Mouse (Mus musculus): Measurements from ENCODE around the gene Mrtfa. TPM values are rescaled to one million over a fixed set of nuclear protein-coding genes. Genes with fewer than 3 reads are reported as not detected.

Gene Mrtfa
- total RNA-seq, 2 experiments from 2014 or later = 71.2 to 75.8 TPM

DNA sequence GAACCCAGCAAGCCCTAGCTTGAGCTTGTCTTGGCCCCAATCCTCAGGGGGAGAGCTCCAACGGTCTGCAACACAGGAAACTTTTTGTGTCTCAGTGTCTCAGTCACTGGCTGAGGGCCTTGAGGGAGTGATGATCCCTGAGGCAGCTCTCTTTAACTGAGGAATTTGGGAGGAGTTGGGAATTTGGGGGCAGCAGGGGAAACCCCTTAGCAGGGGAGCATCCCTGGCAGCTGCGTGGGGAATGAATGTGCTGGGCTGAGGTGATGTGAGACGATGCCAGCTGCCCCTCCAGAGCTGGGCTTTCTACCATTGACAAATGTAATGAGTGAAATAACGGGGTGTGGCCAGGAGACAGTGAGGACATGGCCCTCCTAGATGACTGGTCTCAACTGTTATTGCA lies 4.9 kb upstream of the Mrtfa start:
- DNase-seq (ENCODE audit: extremely low spot score in 1 of 2, low spot score in 2 of 2) = no peak
- intact Hi-C loops (cut with DNase I) = loop anchor here (10.0 kb wide), 1 partner anchor 491 kb away; no protein-coding TSS in a partner anchor
- no peak for TF ChIP-seq CTCF (IDR thresholded peaks at IDR 0.05)
- H3K4me3 ChIP-seq = no peak overlapping the region
- H3K27ac ChIP-seq = no peak overlapping the region

DNA sequence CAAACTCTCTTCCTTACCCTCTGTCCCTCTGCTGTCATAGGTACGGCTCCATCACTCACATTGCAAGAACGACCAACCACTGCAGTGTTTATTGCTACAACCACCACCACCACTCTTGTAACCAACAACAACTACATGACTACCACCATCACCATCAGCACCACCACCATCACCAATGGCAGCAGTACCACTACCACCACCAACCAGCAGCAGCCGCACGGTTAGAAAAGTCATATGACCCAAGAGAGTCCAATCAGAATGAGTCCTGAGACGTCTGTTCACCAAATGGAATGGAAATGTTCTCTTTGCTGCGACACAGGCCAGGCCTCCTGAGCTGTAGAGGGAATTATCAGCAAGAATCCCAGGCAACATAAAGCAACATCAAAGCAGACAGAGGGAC lies 4.2 kb upstream of the Mrtfa start:
- no peak for TF ChIP-seq CTCF (IDR thresholded peaks at IDR 0.05)

DNA sequence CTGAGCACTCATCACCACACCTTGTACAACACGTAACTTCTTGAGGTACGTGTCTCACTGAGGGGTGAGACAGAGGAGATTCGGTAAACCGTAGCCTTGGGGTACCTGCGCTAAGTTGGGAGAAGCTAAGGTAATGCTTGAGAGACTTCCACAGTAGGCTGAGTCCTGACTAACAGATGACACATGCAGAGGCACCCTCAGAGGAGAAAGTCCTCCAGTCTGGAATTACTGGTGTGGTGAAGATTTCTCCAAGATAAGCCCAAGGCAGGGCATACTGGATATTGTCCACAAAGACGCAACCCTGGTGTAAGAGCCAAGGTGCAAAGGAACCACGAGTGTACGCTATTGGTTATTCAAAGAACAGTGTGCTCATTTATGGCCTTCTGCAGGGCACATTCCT lies 2.3 kb upstream of the Mrtfa start:
- DNase-seq (ENCODE audit: extremely low spot score in 1 of 2, low spot score in 2 of 2) = no peak
- H3K27ac ChIP-seq = no peak overlapping the region
- no peak for TF ChIP-seq CTCF (IDR thresholded peaks at IDR 0.05)
- intact Hi-C loops (cut with DNase I) = loop anchor here (5.0 to 10.0 kb wide), 2 partner anchors 121 to 488 kb away; no protein-coding TSS in a partner anchor
- no peak overlapping the region for H3K4me3 ChIP-seq

More for the DNA sequence above, 4.2 kb upstream of the Mrtfa start:
- Histone ChIP-seq H3K4me3 (no peak overlapping the region), H3K27ac (no peak overlapping the region)
- intact Hi-C loops (cut with DNase I) = loop anchor here (5.0 to 10.0 kb wide), 2 partner anchors 122 to 490 kb away; no protein-coding TSS in a partner anchor
- DNase-seq (ENCODE audit: extremely low spot score in 1 of 2, low spot score in 2 of 2) = no peak

DNA sequence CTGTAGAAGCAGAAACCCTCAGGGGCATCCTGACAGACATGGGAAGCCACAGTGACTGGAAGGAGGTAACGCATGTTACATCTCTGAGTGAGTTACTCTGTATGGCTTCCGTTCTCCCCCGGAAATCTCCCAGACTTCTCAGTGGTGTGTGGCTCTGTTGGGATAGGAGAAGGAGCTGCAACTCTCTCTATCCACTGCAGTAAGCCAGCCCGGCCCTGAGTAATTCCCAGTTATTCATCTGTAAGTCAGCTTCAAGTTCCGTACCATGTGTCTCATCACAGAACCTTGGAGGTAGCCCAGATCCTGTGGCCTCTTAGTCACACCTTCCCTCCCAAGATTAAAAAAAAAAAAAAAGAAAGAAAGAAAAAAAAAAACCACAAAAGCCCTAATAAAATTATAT lies 1.8 kb upstream of the Mrtfa start:
- TF ChIP-seq CTCF (IDR thresholded peaks at IDR 0.05) = no peak
- intact Hi-C loops (cut with DNase I) = loop anchor here (5.0 to 10.0 kb wide), 2 partner anchors 120 to 488 kb away; no protein-coding TSS in a partner anchor
- H3K27ac ChIP-seq = no peak overlapping the region
- H3K4me3 ChIP-seq = no peak overlapping the region
- DNase-seq (ENCODE audit: extremely low spot score in 1 of 2, low spot score in 2 of 2) = no peak

DNA sequence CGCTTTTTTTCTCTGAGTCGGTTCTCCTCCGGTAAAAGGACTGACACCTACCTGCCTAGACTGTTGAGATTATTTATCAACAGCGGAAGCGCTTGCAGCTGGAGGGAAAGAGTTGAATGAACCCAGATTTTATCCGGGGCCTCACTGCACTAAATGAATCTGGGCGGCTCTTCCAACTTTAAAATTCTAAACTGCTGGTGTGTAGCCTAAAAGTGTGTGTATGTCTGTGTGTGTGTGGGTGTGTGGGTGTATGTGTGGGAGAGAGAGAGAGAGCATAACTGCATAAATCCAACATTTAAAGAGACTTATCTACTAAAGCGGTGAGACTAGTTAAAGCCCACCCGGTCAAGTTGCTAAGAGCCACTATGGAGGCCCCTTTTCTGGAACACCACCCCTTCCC lies 746 bp upstream of the Mrtfa start:
- peak overlapping the region; percentile 53 for H3K4me3 ChIP-seq
- no peak for TF ChIP-seq CTCF (IDR thresholded peaks at IDR 0.05)
- peak overlapping the region; percentile 91 for H3K27ac ChIP-seq
- DNase-seq (ENCODE audit: extremely low spot score in 1 of 2, low spot score in 2 of 2) = no peak
- intact Hi-C loops (cut with DNase I) = loop anchor here (5.0 to 10.0 kb wide), 2 partner anchors 119 to 487 kb away; no protein-coding TSS in a partner anchor

DNA sequence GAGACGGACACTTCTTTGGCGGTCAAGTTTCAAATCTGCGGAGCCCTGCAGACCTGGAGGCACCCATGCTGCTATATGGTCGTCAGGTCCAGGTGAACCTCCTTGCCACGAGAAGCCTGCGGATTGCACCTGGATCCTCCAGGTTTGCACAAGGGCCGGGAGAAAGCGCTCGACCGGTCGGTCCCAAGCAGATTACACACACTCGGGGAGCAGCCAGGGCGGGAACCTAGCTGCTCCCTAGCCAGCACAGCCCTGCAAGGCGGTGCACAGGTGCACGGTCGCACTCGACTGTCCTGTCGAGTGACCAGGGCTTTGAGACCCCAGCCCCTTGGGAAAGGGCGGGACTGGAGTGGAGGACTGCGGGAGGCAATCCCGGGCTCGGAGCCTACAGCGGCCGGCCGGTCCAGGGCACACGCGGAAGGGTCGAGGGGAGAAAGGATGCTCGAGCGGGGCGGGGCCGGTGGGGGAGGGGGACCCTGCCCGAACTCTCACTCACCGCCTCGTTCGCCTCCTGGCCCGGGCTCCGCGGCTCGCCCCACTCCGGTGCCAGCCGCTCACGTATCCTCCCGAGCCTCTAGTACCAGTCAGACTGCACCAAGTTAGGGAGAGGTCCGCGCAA lies 437 bp downstream of the Mrtfa start:
- no peak for TF ChIP-seq CTCF (IDR thresholded peaks at IDR 0.05)
- intact Hi-C loops (cut with DNase I) = loop anchor here (5.0 to 10.0 kb wide), 2 partner anchors 118 to 485 kb away; no protein-coding TSS in a partner anchor
- peak overlapping the region; percentile 78 for H3K27ac ChIP-seq
- DNase-seq (ENCODE audit: extremely low spot score in 1 of 2, low spot score in 2 of 2) = peak in 1 of 2 experiments; percentile 31
- peak overlapping the region; percentile 93 for H3K4me3 ChIP-seq

DNA sequence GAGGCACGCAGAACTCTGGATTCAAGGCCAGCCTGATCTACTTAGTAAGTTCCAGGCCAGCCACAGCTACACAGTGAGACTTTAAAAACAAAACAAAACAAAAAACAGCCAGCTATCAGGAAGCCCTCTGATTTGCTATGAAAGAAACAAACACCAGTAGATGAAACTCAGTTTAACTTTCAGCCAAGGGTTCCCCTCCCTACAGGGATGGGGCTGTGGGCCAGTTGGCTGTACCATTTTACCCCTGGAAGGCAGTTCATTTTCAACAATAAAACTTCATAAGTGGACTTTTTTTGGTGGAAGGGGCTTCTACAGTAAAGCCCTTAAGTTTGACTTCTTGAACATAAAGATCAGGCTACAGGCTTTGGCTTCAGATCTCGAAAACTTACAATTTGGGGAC lies 1.5 kb downstream of the Mrtfa start:
- Histone ChIP-seq H3K4me3 (no peak overlapping the region; the same call in 1 of the 2 replicates), H3K27ac (no peak overlapping the region)
- DNase-seq (ENCODE audit: extremely low spot score in 1 of 2, low spot score in 2 of 2) = no peak
- intact Hi-C loops (cut with DNase I) = no loop called here
- no peak for TF ChIP-seq CTCF (IDR thresholded peaks at IDR 0.05)

DNA sequence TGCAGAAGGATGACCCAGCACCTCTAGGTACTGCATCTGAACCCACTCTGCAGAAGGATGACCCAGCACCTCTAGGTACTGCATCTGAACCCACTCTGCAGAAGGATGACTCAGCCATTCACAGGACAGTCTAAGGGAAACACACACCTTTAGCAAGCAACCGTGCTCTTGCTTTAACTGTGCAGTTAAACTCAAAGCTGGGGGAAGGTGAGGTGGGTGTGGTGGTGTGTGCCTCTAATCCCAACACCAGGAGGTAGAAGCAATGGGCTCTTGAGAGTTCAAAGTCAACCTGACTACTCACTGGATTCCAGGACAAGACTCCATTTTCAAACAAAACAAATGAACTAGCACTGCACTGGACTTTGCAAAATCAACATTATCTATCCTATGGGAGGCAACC lies 5.6 kb downstream of the Mrtfa start:
- no peak overlapping the region for H3K4me3 ChIP-seq
- intact Hi-C loops (cut with DNase I) = no loop called here

DNA sequence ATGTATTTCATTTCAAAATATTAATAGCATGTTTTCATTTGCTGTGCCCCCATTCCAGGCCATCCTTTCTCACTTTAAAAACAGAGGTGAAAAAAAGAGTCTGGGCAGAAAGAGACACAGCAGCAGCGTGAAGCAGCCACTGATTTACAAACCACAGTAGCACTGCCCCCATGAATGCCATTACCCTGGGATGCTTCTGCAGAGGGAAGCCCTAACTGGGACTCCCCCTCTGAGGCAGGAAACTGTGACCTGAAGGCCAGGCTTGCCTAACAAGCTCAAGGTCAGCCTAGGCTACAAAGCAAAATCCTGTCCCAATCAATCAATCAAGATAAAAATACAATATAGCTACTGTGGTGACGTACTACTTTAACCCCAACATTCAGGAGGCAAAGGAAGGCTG lies 9.3 kb downstream of the Mrtfa start:
- H3K4me3 ChIP-seq = no peak overlapping the region
- H3K27ac ChIP-seq = no peak overlapping the region
- intact Hi-C loops (cut with DNase I) = no loop called here
- TF ChIP-seq CTCF (IDR thresholded peaks at IDR 0.05) = no peak
- DNase-seq (ENCODE audit: extremely low spot score in 1 of 2, low spot score in 2 of 2) = no peak

More for the DNA sequence above, 5.6 kb downstream of the Mrtfa start:
- TF ChIP-seq CTCF (IDR thresholded peaks at IDR 0.05) = no peak
- no peak for DNase-seq (ENCODE audit: extremely low spot score in 1 of 2, low spot score in 2 of 2)
- no peak overlapping the region for H3K27ac ChIP-seq

DNA sequence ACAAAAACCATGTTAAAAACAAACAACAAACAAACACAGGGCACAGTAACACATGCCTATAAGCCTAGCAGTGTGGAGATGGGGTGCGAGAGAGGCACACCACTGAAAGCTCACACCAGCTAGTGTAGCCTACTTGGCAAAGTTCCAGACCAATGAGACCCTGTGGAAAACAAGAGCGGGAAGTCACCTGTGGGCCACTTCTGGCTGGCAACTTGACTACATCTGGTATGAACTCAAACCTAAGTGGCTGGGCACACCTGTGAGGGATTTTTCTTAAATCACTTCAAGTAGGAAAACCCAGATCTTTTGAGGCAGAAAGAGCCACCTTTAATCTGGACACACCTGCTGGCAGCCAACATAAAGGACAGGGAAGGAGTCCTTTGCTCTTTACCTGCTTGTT lies 11.0 kb downstream of the Mrtfa start:
- TF ChIP-seq CTCF (IDR thresholded peaks at IDR 0.05) = no peak
- intact Hi-C loops (cut with DNase I) = no loop called here
- DNase-seq (ENCODE audit: extremely low spot score in 1 of 2, low spot score in 2 of 2) = no peak

DNA sequence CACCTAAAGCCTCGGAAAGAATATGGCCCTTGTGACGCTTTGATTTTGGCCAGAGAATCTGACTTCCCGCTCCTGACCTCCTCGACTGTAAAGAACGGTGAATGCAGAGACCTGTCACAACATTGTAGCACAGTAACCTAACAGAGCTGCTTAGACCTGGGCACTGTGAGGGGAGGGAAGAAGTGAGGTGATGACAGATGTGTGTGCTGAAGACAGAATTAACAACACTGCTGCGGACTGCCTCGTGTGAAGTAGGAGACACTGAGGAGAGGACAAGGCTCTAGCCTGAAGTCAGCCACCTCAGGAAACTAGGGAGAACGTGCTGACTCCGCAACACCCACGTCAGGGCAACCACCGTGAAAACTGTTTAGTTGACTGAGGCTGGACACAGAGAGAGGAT lies 11.9 kb downstream of the Mrtfa start:
- Histone ChIP-seq H3K4me3 (no peak overlapping the region), H3K27ac (no peak overlapping the region)
- DNase-seq (ENCODE audit: extremely low spot score in 1 of 2, low spot score in 2 of 2) = no peak
- TF ChIP-seq CTCF (IDR thresholded peaks at IDR 0.05) = no peak
- intact Hi-C loops (cut with DNase I) = no loop called here

More for the DNA sequence above, 11.0 kb downstream of the Mrtfa start:
- Histone ChIP-seq H3K4me3 (no peak overlapping the region), H3K27ac (no peak overlapping the region)

DNA sequence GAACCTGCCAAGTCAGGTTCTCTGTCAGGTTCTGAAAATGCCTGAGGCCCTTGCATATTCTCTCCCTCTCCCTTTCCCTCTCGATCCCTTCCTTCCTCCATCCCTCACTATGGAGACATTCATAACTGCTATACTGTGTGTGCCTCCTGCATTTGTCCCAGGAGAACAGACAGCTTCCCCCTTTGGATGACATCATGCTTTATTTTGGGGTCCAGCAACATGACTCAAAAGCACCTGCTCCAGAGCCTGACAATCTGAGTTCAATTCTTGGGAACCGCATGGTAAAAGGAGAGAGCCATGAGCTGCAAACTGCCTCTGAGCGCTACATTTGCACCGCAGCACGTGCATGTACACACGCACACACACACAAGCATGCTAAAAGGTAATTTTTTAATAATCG lies 12.7 kb downstream of the Mrtfa start:
- intact Hi-C loops (cut with DNase I) = no loop called here
- no peak for DNase-seq (ENCODE audit: extremely low spot score in 1 of 2, low spot score in 2 of 2)
- no peak overlapping the region for H3K27ac ChIP-seq
- H3K4me3 ChIP-seq = no peak overlapping the region
- TF ChIP-seq CTCF (IDR thresholded peaks at IDR 0.05) = no peak

DNA sequence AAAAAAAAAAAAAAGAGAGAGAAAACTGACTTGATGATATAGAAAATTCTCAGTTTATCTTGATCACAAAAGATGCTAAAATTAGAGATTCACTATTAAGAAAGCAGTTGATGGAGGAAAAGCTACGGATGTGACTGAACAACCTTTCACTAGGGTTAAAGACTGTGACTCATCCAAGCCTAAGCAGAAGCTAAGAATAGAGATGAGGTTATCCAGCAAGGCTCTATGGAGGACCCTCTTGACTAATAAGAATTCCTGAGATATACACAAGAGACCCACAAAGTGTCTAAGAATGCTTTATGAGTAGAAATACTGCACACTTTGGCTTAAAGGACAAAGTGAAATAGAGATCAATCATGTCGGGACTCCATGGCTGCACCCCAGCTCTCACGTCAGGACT lies 14.9 kb downstream of the Mrtfa start:
- intact Hi-C loops (cut with DNase I) = no loop called here
- Histone ChIP-seq H3K4me3 (no peak overlapping the region), H3K27ac (no peak overlapping the region)
- DNase-seq (ENCODE audit: extremely low spot score in 1 of 2, low spot score in 2 of 2) = no peak
- TF ChIP-seq CTCF (IDR thresholded peaks at IDR 0.05) = no peak
